Mouse (Mus musculus) c-Kit-negative CD71-positive TER-119-positive erythroid progenitor cells, embryonic 14.5 days (primary cell): ENCODE measurements around the gene Gatd1.
"Not testable (repeated sequence)": the region's sequence is repeated elsewhere in the genome, so short reads cannot be mapped to it uniquely, and the experiment has no call there.

ENCODE experiments used
- DNase-seq: peaks from one replicate; pipeline ENCODE4 v3.0.0-alpha.2; 2013; ENCODE audit warnings: low read depth, low spot score

Gene Gatd1

DNA sequence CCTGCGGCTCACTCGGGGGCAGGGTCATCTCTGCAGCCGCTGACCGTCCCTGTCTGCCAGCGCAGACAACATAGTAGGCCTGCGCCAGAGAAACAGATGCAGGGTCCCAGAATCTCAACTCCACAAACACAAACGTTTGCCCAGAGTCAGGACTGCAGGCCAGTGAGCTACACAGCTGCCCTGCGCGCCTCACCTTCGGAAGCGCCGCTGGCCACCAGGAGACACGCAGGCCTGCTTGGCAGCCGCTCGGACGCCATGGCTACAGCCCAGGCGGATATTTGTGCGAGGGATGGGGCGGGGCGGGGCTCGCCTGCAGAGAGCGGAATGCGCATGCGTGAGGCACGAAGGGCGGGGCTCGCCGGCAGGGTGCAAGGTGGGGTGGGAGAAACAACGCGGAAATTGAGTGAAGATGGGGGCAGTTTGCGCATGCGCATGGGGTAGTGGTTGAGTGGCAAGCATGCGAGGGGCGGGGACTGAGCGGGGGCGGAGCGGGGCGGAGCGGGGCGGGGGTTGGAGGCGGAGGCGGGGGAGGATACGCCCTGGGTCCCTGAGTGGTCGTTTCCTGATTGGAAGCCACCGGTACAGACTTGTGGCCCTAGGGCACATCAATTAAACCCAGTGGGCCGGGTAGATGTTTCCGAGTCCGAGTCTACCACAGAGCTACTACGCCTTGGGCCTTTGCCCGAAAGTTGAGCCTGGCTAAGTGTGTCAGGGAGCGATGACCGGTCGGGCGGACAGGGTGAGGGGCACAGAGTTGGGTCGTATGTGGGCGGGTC, at the start of gene Gatd1:
Gene Gatd1 (minus strand): TSS at position 328 of the 776 bp plus-strand sequence.
- peak; percentile 99 for DNase-seq

DNA sequence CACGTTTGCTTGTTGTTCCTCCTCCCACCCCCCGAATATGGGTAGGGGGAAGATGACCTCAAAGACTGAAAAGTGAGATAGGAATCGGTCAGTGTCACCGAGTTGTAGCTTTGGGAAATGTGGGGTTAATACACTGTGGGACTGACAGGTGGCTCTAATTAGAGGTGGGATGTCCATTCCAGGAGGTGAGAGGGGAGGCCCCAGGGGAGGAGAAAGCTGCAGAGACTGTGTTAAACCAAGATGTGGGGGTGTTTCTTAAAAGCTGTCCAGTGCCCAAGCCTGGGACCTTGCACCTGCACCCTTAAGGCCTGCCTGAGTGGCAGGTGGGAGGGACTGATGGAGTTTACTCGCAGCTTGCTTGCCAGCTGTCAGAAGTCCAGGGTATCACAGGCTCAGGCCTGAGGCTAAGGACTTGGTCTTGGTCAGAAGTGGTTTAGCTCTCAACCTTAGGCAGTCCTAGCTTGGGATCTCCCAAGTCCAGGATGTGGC, 48.4 kb upstream of the Gatd1 start:
- no peak for DNase-seq

DNA sequence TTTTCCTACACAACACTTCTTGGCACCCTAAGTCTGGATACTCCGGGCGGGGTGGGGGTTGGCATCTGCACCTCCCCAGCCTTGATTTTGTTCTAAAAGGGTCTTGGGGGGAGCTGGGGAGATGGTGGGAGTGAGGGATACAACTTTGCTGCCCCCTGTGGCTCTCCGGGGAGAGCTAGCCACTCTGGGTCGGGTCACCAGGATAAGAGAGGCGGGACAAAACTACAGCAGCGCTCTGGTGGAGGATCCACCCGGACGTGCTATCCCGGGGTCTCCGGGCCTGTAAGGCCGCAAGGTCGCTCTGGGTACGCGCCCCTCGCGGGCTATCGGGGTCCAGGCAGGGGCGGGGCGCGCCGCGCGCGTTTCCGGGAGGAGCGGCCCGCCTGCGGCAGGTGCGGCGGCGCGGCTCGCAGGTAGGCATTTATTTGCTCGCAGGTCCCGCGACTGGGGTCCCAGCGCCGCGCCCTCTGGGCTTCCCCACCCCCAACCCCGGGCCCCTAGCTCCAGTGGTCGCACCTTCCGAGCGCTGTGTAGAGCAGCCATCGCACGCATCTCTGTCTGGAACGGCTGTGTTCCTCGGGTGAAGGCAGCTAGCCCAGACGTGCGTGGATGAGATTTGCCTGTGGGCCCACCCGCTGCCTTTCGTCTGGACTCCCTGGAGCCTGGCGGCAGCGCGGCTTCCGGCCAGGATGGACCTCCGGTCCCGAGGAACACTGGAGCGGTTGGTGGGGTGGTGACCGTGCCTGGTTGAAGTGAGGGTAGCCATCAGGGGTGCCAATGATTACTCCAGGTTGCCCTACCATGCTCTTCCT, 47.8 kb upstream of the Gatd1 start:
- DNase-seq, result no peak

- no peak for DNase-seq
These were observed 46.6 kb upstream of the Gatd1 start, which contains the start of gene Cracr2b for GRCm38 (mm10) chr7:141460391-141461113. Cracr2b (plus strand) TSS chr7:141461094.

DNA sequence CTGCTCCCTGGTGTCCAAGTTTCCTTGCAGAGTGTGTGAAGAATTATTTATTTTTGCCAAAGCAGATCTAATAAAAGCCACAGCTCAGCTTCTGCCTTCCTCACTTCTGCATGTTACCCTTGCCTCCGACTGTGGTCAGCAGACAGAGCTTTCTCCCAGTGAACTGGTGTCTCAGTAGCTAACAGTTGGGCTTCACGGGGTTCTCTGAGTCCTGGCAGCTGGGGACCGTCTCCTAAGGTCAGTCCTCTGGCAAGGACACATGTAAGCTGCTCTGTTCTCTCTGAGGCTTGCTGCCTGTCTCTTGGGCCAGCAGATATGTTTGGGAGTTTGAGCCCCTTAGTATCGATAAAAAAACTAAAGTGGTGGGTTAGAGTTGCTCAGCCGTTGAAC, 46.1 kb upstream of the Gatd1 start:
- DNase-seq, result no peak

- DNase-seq, result no peak
These were observed 45.4 kb upstream of the Gatd1 start for GRCm38 (mm10) chr7:141459301-141459711.

DNA sequence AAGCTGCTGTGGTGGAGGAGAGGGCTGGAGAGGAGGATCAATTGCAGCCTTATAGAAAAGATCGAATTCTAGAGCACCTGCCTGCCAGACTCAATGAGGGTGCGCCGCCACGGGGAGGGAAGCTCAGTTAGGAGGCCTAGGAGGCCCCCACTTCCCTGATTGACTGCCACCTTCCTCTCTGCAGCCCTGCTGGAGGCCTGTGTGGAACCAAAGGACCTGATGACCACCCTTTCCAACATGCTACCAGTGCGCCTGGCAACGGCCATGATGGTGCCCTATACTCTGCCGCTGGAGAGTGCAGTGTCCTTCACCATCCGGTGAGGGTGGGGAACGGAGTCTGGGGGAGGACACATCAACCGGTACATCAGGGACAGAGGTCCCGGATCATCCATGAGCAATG, 44.7 kb upstream of the Gatd1 start:
- DNase-seq, result no peak

DNA sequence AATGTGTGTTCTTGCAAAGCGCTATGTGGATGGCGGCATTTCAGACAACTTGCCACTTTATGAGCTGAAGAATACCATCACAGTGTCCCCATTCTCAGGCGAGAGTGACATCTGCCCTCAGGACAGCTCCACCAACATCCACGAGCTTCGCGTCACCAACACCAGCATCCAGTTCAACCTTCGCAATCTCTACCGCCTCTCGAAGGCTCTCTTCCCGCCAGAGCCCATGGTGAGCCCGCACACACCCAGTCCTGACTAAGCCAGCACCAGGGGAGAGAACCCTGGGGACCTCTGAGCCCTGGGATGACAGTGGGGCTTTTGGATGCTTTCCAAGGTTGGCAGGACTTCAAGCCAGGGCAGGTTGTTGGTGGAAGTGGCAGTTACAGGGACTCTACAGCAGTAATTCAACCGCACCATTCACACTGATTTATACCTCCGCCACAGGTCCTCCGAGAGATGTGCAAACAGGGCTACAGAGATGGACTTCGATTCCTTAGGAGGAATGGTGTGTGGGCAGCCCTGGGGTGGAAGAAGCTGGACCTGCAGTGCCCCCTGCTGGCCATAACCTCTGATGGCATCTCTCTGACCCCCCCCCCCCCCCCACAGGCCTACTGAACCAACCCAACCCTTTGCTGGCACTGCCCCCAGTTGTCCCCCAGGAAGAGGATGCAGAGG, 44.2 kb upstream of the Gatd1 start:
- DNase-seq, result no peak

GRCm38 (mm10) chr7:141457236-141457635, 43.3 kb upstream of the Gatd1 start:
- no peak for DNase-seq

DNA sequence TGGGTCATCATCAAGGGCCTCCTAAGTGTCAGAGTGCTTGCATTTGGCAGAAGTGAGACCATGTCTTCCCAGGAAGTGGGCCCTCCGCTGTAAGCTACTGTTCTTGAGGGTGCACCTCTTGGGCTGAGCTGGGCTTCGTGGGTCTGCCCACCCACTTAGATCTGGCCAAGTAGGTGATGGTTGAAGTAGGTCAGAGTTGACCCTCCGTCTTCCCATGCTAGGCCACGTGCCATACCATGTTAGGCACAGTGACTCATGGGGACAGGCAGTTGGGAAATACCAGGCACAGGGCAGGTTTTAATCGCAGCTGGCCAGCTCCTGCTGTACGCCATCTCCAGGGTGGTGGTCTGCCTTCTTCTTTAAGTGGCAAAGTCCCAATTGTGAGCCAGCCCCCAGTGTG, 42.8 kb upstream of the Gatd1 start:
- no peak for DNase-seq

GRCm38 (mm10) chr7:141455610-141456314, 41.8 kb upstream of the Gatd1 start:
- DNase-seq, result no peak

- DNase-seq, result peak; percentile 83
These were observed 41.1 kb upstream of the Gatd1 start, which contains the start of gene Pnpla2 for GRCm38 (mm10) chr7:141454967-141455551. Pnpla2 (plus strand) TSS chr7:141455198.

DNA sequence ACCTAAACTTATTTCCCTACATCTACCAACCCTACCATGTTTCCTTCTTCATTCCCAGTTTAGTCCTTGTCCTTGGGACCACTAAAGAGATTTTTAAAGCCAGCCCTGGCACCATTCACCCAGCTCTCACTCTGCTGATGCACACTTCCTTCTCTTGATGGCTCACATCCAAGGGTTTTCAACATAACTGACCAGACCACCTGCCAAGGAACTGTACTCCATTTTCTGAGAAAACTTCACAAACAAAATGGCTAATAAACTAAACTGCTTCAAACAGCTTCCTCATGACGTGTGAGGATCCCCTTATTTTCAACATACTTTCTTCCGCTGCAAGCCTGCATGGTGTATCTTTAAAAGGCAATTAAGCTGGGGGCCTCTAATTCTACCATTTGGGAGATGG, 39.7 kb upstream of the Gatd1 start:
- no peak for DNase-seq

GRCm38 (mm10) chr7:141451928-141452327, 38.0 kb upstream of the Gatd1 start:
- DNase-seq, result no peak

DNA sequence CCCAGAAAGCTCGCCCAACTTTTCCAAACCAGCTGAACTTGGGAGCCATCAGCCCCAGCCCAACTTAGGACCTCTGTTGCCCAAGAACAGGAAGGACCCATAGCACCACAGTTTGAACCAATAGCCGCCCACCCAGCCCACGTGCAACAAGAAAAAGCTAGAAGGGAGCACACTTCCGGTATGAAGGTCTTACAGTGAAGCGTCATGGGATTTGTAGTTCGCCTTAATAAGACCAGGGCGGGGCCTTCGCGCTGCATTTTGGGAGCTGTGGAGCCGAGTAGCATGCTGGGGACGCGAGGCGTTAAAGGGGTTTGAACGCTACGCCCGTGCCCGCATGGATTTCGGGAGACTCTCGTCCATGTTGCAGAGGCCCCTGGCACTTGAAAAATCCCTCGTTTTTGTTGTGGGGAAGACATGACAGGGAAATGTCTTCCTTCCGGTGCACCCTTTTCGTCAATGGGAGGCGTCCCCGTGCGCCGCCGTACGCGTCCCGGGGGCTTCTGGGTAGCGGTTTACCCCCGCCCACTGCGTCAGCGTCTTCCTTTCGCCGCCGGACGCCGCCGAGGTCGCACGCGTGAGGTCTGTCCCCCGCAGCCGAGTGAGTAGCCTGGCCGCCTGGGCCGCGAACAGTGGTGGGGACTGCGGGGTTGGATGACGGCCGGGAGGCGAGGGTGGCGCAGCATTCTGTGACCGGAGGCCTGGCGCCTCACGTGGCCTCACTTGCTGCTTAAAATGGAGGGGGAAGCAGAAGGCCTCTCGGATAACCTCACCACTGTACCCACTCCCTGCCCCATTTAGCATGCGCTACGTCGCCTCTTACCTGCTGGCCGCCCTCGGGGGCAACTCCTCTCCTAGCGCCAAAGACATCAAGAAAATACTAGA, 33.4 kb upstream of the Gatd1 start, which contains the start of gene Rplp2:
Gene Rplp2 (plus strand): TSS at position 261 of the 882 bp plus-strand sequence.
- peak; percentile 82 for DNase-seq

- not testable (repeated sequence) for DNase-seq
These were observed 32.4 kb upstream of the Gatd1 start for GRCm38 (mm10) chr7:141446374-141446773.

- DNase-seq, result peak; percentile 70
These were observed 29.9 kb upstream of the Gatd1 start, which contains the start of gene Pidd1 for GRCm38 (mm10) chr7:141443828-141444237. Pidd1 (minus strand) TSS chr7:141444025.

- DNase-seq, result no peak
These were observed 29.3 kb upstream of the Gatd1 start for GRCm38 (mm10) chr7:141443081-141443821.
